Mouse (Mus musculus): ENCODE measurements around the gene Psmb10.

Gene Psmb10

DNA sequence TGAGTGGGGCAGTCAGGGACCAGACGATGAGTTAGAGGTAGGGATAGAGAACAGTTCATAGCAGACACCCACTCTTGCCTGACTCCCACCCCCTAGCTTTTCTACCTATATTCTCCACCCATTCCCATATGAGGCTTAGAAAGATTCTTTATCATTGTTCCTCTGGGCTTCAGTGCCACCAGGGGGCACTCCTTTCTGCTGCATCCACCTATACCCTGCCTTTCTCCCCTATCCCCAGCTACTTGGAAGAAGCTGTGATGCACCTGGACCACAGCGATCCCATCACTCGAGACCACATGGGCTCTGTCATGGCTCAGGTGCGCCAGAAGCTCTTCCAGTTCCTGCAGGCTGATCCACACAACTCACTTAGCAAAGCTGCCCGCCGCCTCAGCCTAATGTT is 45.8 kb downstream of the Psmb10 start:
- in situ Hi-C loops (cut with MboI; ENCODE audit: unreplicated experiment in 2 of 2), result loop anchor here (5.0 kb wide), 2 partner anchors 35 to 125 kb away; no protein-coding TSS in a partner anchor

DNA sequence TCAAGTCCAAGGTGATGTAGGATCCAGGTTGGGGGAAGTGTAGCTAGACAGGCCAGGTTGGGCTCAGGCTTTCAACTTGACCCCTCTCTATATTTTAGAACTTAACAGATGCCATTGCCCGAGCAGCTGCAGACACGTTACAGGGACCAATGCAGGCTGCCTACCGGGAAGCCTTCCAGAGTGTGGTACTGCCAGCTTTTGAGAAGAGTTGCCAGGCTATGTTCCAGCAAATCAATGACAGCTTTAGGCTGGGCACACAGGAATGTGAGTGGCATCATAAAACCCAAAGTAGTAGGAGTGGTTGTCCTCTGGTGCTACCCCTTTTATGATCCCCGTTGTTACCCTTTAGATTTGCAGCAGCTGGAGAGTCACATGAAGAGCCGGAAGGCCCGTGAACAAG is 47.4 kb downstream of the Psmb10 start:
- in situ Hi-C loops (cut with MboI; ENCODE audit: unreplicated experiment in 2 of 2), result loop anchor here (5.0 kb wide), 2 partner anchors 36 to 126 kb away; no protein-coding TSS in a partner anchor

DNA sequence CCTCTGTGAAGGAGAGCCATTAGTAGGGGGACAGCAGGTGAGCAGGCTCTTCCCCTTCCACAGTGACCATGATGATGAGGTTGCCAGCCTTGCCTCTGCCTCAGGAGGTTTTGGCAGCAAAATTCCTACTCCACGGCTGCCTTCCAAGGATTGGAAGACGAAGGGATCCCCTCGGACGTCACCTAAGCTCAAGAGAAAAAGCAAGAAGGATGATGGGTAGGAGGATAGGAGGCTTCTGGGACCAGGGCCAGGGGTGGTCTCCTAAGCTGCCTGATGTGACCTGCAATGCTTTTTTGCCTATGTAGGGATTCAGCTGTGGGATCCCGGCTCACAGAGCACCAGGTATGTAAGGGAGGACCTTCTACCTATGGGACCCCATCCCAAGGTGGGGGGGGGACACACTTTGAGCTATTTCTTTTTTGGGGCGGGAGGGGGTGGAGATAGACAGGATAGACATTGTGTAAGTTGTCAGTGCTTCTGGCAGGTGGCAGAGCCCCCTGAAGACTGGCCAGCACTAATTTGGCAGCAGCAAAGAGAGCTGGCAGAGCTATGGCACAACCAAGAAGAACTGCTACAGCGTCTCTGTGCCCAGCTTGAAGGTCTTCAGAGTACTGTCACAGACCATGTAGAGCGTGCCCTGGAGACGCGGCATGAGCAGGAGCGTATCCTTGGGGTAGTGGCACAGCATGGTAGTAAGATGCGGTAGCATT is 48.3 kb downstream of the Psmb10 start:
- in situ Hi-C loops (cut with MboI; ENCODE audit: unreplicated experiment in 2 of 2), result loop anchor here (5.0 kb wide), 2 partner anchors 37 to 127 kb away; no protein-coding TSS in a partner anchor

Measured in v-Abl transformed pro-B cells (cell line).